Mouse (Mus musculus): ENCODE measurements around the gene Tbx5. TPM values are rescaled to one million over a fixed set of nuclear protein-coding genes. Genes with fewer than 3 reads are reported as not detected.

Gene Tbx5
- total RNA-seq, 1 experiment = not detected

- Histone ChIP-seq H3K4me3 (ENCODE audit: insufficient read depth in 1 of 2, low read depth in 1 of 2, low read length in 2 of 2, poor library complexity in 1 of 2, severe bottlenecking in 1 of 2) (peak overlapping the region; percentile 34 to 47; a peak in 2 of 4 replicates), H3K9ac (ENCODE audit: insufficient read depth, low read depth, low read length, poor library complexity, severe bottlenecking) (no peak overlapping the region), H3K9me3 (ENCODE audit: control insufficient read depth, insufficient read depth, low read depth, low read length) (no peaks in the 10 kb centered on the region), H3K4me1 (ENCODE audit: control insufficient read depth in 2 of 2, insufficient read depth in 2 of 2, low read length in 2 of 2, poor library complexity in 1 of 2) (no peaks in the 10 kb centered on the region), H3K27ac (ENCODE audit: insufficient read depth, low read depth, low read length, poor library complexity, severe bottlenecking) (no peak overlapping the region), H3K36me3 (ENCODE audit: control insufficient read depth, insufficient read depth, low read length, poor library complexity, severe bottlenecking) (no peaks in the 10 kb centered on the region)
- no peak for DNase-seq (ENCODE audit: low read depth, low spot score)
- in situ Hi-C loops (cut with MboI; ENCODE audit: low sequenced_read_pairs in 2 of 2, unreplicated experiment in 2 of 2) = no loop called here
- TF ChIP-seq ZC3H11A (IDR thresholded peaks at IDR 0.05; ENCODE audit: borderline replicate concordance, low read depth, low read length) (no peak), ZNF384 (IDR thresholded peaks at IDR 0.05; ENCODE audit: low read depth, low read length) (no peak), HCFC1 (IDR thresholded peaks at IDR 0.05; ENCODE audit: borderline replicate concordance, insufficient read depth, low read length) (no peak), CHD2 (IDR thresholded peaks at IDR 0.05; ENCODE audit: low read depth, low read length) (no peak), MAFK (IDR thresholded peaks at IDR 0.05; ENCODE audit: insufficient read depth, low read depth, low read length) (no peak)
These were observed 34.1 kb downstream of the Tbx5 start for GRCm38 (mm10) chr5:119866277-119867235.

- no peak overlapping the region for H3K4me3 ChIP-seq (ENCODE audit: insufficient read depth in 1 of 2, low read depth in 1 of 2, low read length in 2 of 2, poor library complexity in 1 of 2, severe bottlenecking in 1 of 2)
- H3K9me3 ChIP-seq (ENCODE audit: control insufficient read depth, insufficient read depth, low read depth, low read length) = no peaks in the 10 kb centered on the region
- no peak for DNase-seq (ENCODE audit: low read depth, low spot score)
- TF ChIP-seq ZNF384 (IDR thresholded peaks at IDR 0.05; ENCODE audit: low read depth, low read length) = no peak
- no peak for TF ChIP-seq MAFK (IDR thresholded peaks at IDR 0.05; ENCODE audit: insufficient read depth, low read depth, low read length)
- no peak for TF ChIP-seq CHD2 (IDR thresholded peaks at IDR 0.05; ENCODE audit: low read depth, low read length)
- no peak for TF ChIP-seq ZC3H11A (IDR thresholded peaks at IDR 0.05; ENCODE audit: borderline replicate concordance, low read depth, low read length)
- TF ChIP-seq HCFC1 (IDR thresholded peaks at IDR 0.05; ENCODE audit: borderline replicate concordance, insufficient read depth, low read length) = no peak
- no peak overlapping the region for H3K27ac ChIP-seq (ENCODE audit: insufficient read depth, low read depth, low read length, poor library complexity, severe bottlenecking)
- H3K36me3 ChIP-seq (ENCODE audit: control insufficient read depth, insufficient read depth, low read length, poor library complexity, severe bottlenecking) = no peaks in the 10 kb centered on the region
- in situ Hi-C loops (cut with MboI; ENCODE audit: low sequenced_read_pairs in 2 of 2, unreplicated experiment in 2 of 2) = no loop called here
- H3K9ac ChIP-seq (ENCODE audit: insufficient read depth, low read depth, low read length, poor library complexity, severe bottlenecking) = no peak overlapping the region
- H3K4me1 ChIP-seq (ENCODE audit: control insufficient read depth in 2 of 2, insufficient read depth in 2 of 2, low read length in 2 of 2, poor library complexity in 1 of 2) = no peaks in the 10 kb centered on the region
These were observed 35.5 kb downstream of the Tbx5 start for GRCm38 (mm10) chr5:119867986-119868385.

GRCm38 (mm10) chr5:119875421-119875820, 43.0 kb downstream of the Tbx5 start:
- Histone ChIP-seq H3K9ac (ENCODE audit: insufficient read depth, low read depth, low read length, poor library complexity, severe bottlenecking) (no peak overlapping the region), H3K36me3 (ENCODE audit: control insufficient read depth, insufficient read depth, low read length, poor library complexity, severe bottlenecking) (no peaks in the 10 kb centered on the region), H3K4me3 (ENCODE audit: insufficient read depth in 1 of 2, low read depth in 1 of 2, low read length in 2 of 2, poor library complexity in 1 of 2, severe bottlenecking in 1 of 2) (no peak overlapping the region), H3K27ac (ENCODE audit: insufficient read depth, low read depth, low read length, poor library complexity, severe bottlenecking) (no peak overlapping the region), H3K4me1 (ENCODE audit: control insufficient read depth in 2 of 2, insufficient read depth in 2 of 2, low read length in 2 of 2, poor library complexity in 1 of 2) (no peaks in the 10 kb centered on the region), H3K9me3 (ENCODE audit: control insufficient read depth, insufficient read depth, low read depth, low read length) (no peaks in the 10 kb centered on the region)
- DNase-seq (ENCODE audit: low read depth, low spot score) = no peak
- in situ Hi-C loops (cut with MboI; ENCODE audit: low sequenced_read_pairs in 2 of 2, unreplicated experiment in 2 of 2) = no loop called here
- TF ChIP-seq ZNF384 (IDR thresholded peaks at IDR 0.05; ENCODE audit: low read depth, low read length) (no peak), HCFC1 (IDR thresholded peaks at IDR 0.05; ENCODE audit: borderline replicate concordance, insufficient read depth, low read length) (no peak), MAFK (IDR thresholded peaks at IDR 0.05; ENCODE audit: insufficient read depth, low read depth, low read length) (no peak), ZC3H11A (IDR thresholded peaks at IDR 0.05; ENCODE audit: borderline replicate concordance, low read depth, low read length) (no peak), CHD2 (IDR thresholded peaks at IDR 0.05; ENCODE audit: low read depth, low read length) (no peak)

- TF ChIP-seq ZC3H11A (IDR thresholded peaks at IDR 0.05; ENCODE audit: borderline replicate concordance, low read depth, low read length) (no peak), MAFK (IDR thresholded peaks at IDR 0.05; ENCODE audit: insufficient read depth, low read depth, low read length) (no peak), ZNF384 (IDR thresholded peaks at IDR 0.05; ENCODE audit: low read depth, low read length) (no peak), HCFC1 (IDR thresholded peaks at IDR 0.05; ENCODE audit: borderline replicate concordance, insufficient read depth, low read length) (no peak), CHD2 (IDR thresholded peaks at IDR 0.05; ENCODE audit: low read depth, low read length) (no peak)
- H3K9ac ChIP-seq (ENCODE audit: insufficient read depth, low read depth, low read length, poor library complexity, severe bottlenecking) = no peak overlapping the region
- DNase-seq (ENCODE audit: low read depth, low spot score) = no peak
- H3K27ac ChIP-seq (ENCODE audit: insufficient read depth, low read depth, low read length, poor library complexity, severe bottlenecking) = no peak overlapping the region
- in situ Hi-C loops (cut with MboI; ENCODE audit: low sequenced_read_pairs in 2 of 2, unreplicated experiment in 2 of 2) = no loop called here
- H3K36me3 ChIP-seq (ENCODE audit: control insufficient read depth, insufficient read depth, low read length, poor library complexity, severe bottlenecking) = no peaks in the 10 kb centered on the region
- no peaks in the 10 kb centered on the region for H3K4me1 ChIP-seq (ENCODE audit: control insufficient read depth in 2 of 2, insufficient read depth in 2 of 2, low read length in 2 of 2, poor library complexity in 1 of 2)
- H3K4me3 ChIP-seq (ENCODE audit: insufficient read depth in 1 of 2, low read depth in 1 of 2, low read length in 2 of 2, poor library complexity in 1 of 2, severe bottlenecking in 1 of 2) = no peak overlapping the region
- H3K9me3 ChIP-seq (ENCODE audit: control insufficient read depth, insufficient read depth, low read depth, low read length) = no peaks in the 10 kb centered on the region
These were observed 44.7 kb downstream of the Tbx5 start for GRCm38 (mm10) chr5:119877185-119877584.
